Mouse (Mus musculus) A20 (cell line): Measurements from ENCODE around the gene Rbms1.

Experiments used
- DNase-seq: peaks from one replicate; pipeline ENCODE4 v3.0.0-alpha.2; 2011; ENCODE audit warnings: low read depth, low spot score

Rbms1 gene

GRCm38 (mm10) chr2:60879141-60879818 lies 83.7 kb downstream of the Rbms1 start:
- DNase-seq: peak; percentile 24

- DNase-seq: peak; percentile 75
Measured at GRCm38 (mm10) chr2:60877543-60878386, 85.2 kb downstream of the Rbms1 start.

- no peak for DNase-seq
Measured at GRCm38 (mm10) chr2:60876891-60877290, 86.1 kb downstream of the Rbms1 start.

GRCm38 (mm10) chr2:60872095-60872811 lies 90.7 kb downstream of the Rbms1 start:
- no peak for DNase-seq

- no peak for DNase-seq
Measured at GRCm38 (mm10) chr2:60871001-60871400, 92.0 kb downstream of the Rbms1 start.

GRCm38 (mm10) chr2:60870450-60870849 lies 92.5 kb downstream of the Rbms1 start:
- no peak for DNase-seq

- DNase-seq: no peak
Measured at GRCm38 (mm10) chr2:60869001-60869743, 93.8 kb downstream of the Rbms1 start.

GRCm38 (mm10) chr2:60868060-60868662 lies 94.8 kb downstream of the Rbms1 start:
- peak; percentile 80 for DNase-seq

- no peak for DNase-seq
Measured at GRCm38 (mm10) chr2:60867304-60867703, 95.7 kb downstream of the Rbms1 start.

GRCm38 (mm10) chr2:60865869-60866268 lies 97.1 kb downstream of the Rbms1 start:
- DNase-seq: no peak

GRCm38 (mm10) chr2:60864977-60865376 lies 98.0 kb downstream of the Rbms1 start:
- no peak for DNase-seq

GRCm38 (mm10) chr2:60864256-60864795 lies 98.7 kb downstream of the Rbms1 start:
- no peak for DNase-seq

- DNase-seq: no peak
Measured at GRCm38 (mm10) chr2:60863827-60864226, 99.2 kb downstream of the Rbms1 start.

GRCm38 (mm10) chr2:60862913-60863711 lies 99.9 kb downstream of the Rbms1 start:
- no peak for DNase-seq

GRCm38 (mm10) chr2:60858116-60858515 lies 104.9 kb downstream of the Rbms1 start:
- no peak for DNase-seq

GRCm38 (mm10) chr2:60856097-60856496 lies 106.9 kb downstream of the Rbms1 start:
- DNase-seq: no peak

GRCm38 (mm10) chr2:60855006-60855405 lies 108.0 kb downstream of the Rbms1 start:
- no peak for DNase-seq

GRCm38 (mm10) chr2:60851898-60852297 lies 111.1 kb downstream of the Rbms1 start:
- no peak for DNase-seq

- no peak for DNase-seq
Measured at GRCm38 (mm10) chr2:60851057-60851718, 111.8 kb downstream of the Rbms1 start.
